Mouse (Mus musculus) layer of hippocampus, postnatal 14 days (tissue): Measurements from ENCODE around the gene Hsd17b7. TPM values are rescaled to one million over a fixed set of nuclear protein-coding genes. Genes with fewer than 3 reads are reported as not detected.

Source experiments
- DNase-seq, 2 experiments: peaks; one replicate each; pipeline ENCODE4 v3.0.0; 2021 to 2022; ENCODE audit warnings: low spot score in 2 of 2, mixed read lengths in 1 of 2
- total RNA-seq, 2 experiments: library from RNA; stranded (reverse); gene quantifications; 2 replicates each; pipeline ENCODE4 v1.2.3; 2021

The Hsd17b7 gene
- total RNA-seq, 2 experiments from 2014 or later = 19.8 to 21.0 TPM

DNA sequence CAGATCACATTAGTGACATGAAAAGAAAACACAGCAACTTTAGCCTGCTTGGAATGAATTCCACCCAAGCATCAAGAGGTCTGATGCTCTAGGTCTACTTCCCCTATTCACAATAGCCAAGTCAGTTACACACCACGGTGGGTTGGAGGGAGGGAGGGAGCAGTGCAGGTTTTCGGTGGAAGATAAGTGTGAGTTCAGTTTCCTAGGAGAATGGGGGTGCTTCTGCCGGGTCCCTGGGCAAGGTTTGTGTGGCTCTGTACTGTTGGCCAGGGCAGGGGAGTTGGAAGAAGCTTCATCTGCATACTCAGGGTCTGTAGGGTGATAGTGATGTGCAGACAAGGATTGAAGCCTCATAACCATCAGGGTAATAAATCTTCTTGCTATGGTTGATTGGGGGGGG lies 23.0 kb downstream of the Hsd17b7 start:
- DNase-seq = no peak

GRCm38 (mm10) chr1:169939345-169939744 lies 29.7 kb downstream of the Hsd17b7 start:
- peak in 1 of 2 experiments; percentile 71 for DNase-seq

DNA sequence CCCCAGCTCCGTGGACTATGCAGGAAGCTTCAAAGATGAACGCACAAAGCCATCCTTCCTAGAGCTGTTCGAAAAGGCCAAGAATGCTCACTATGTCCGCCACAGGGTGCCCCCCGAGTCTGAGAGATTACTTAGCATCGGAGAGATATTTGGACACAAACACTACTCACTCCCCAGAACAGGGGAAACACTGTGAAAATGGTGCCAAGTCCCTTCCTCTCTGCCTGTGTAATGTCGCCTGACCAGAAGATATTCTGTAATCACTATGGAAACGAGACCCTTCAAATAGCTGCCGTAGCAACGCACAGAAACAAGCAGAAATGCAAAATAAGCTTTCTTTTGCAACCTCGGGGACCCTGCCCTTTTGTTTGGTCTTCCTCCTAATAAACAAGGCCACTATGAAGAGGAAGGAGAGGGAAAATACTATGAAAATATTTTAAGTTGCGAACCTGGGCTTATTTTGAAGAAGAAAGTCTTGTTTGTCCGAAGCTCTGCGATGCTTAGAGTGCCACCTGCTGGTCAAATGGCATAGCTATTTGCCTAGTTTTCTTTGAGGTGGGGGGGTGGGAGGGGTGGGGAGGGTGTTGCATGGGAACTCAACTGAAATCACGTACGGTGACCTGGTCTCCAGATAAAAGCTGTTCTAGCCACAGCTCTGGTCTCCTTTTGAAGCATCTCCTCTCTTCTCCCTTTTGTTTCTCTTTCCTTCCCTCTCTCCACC lies 34.9 kb downstream of the Hsd17b7 start:
- peak; percentile 61 to 69 for DNase-seq

DNA sequence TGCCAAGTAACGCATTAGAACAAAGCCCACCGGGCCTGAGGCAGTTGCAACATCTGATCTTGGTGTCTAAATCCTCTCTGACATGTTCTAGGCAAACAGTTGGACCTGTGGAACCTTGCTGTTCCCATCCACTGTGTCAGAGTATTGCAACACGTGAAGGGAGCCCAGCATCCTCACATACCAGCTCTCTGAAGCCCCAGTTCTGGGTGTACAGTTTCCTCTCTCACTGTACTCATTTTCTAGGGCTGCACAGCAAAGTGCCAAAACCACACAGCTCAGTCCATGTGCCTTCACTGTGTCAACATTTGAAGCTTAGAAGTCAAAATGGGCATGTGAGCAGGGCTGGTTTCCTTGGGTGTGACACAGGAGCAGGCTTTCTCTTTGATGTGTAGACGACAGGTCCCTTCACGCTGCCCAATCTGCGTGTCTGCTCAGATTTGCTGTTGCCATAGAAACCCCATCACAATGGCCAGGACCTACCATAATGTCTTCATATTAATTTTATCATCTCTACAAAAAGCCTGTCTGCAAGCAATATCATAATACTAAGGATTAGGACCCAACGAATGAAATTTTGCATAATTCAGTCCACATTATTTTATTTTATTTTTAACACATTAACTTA lies 36.8 kb downstream of the Hsd17b7 start:
- no peak for DNase-seq

GRCm38 (mm10) chr1:169931698-169932097 lies 37.3 kb downstream of the Hsd17b7 start:
- no peak for DNase-seq

DNA sequence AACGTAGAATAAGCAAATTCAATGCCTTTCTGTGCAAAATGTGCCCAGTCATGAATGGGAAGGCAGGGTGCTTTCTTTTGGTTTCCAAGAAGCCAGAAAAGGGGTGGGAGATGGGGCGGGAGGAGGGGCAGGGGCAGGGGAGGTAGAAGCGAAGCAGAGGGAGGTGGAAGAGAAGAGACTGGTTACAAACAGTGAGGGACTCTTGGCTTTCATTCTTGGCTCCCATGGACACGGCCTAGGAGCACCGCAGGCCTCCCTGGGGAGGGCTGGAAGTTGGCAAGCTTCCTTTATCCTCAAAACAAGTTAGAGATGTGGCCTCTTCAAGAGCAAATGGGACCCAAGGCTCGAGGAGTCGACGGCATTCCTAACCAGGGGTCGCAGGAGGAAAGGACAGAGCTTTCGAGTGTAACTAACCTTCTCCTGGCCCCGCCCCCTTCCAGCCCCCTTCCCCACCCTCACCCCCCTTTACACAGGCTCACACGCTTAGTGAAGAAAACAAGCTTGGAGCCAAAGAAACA lies 40.5 kb downstream of the Hsd17b7 start, which contains the start of gene Ccdc190:
TSS of gene Ccdc190 (plus strand) at position 195 of the 518 bp plus-strand sequence.
- peak in 1 of 2 experiments; percentile 72 for DNase-seq

- DNase-seq = no peak
Measured at GRCm38 (mm10) chr1:169927753-169928369, 41.2 kb downstream of the Hsd17b7 start.

DNA sequence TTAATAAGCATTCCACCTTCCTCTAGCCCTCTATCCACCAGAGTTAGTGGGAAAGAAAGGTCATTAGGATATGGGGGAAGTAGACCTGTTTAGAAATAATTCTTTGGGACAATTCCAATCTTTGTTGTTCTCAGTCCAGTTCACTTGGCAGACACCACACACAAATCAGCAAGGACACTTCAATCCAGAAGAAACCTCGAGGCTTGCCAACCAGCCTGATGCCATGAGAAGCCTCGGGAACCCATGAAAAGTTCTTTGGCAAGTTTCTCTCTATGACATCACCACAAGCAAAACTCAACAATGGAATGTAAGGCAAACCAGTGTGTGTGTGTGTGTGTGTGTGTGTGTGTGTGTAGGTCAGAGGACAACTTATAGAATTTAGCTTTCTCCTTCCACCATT lies 44.5 kb downstream of the Hsd17b7 start:
- no peak for DNase-seq

GRCm38 (mm10) chr1:169921710-169922211 lies 47.3 kb downstream of the Hsd17b7 start:
- peak in 1 of 2 experiments; percentile 52 for DNase-seq

- DNase-seq = peak; percentile 78 to 84
Measured at GRCm38 (mm10) chr1:169919211-169919610, 49.8 kb downstream of the Hsd17b7 start.

DNA sequence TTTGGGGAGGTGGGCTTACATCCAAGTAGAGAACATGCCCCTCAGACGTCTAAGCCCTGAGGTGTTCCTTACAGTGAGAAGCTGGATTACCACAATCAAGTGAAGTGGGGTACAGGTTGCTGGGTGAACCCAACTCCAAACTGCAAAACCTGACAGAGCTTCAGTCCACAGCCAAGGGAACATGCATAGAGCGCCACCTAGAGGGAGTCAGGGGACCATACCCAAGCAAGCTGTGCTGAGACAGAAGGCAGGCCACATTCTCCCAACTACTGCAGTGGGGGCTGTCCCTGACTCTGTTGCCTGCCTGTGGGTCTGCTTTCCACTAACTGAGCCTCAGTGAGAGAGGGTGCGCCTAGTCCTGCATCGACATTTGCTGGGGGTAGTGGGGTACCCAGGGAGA lies 51.0 kb downstream of the Hsd17b7 start:
- peak; percentile 63 to 67 for DNase-seq

GRCm38 (mm10) chr1:169917115-169917796 lies 51.8 kb downstream of the Hsd17b7 start:
- DNase-seq = no peak

- DNase-seq = no peak
Measured at GRCm38 (mm10) chr1:169916659-169917058, 52.4 kb downstream of the Hsd17b7 start.

DNA sequence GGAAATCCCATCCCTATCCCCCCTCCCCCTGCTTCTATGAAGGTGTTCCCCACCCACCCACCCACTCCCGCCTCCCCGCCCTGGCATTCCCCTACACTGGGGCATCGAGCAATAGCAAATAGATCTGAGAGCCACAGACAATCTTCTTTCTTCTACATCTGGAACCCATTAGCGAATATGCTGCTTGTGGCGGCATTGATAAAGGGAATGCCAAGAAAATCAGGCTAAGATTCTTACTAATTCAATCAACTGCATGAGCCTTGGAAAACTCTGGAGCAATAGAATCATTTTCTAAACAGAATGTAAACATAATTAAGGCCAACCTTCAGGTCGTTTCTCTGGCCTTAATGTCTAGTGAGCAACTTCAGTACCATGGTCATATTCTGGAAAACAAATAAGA lies 57.5 kb downstream of the Hsd17b7 start:
- DNase-seq = no peak

DNA sequence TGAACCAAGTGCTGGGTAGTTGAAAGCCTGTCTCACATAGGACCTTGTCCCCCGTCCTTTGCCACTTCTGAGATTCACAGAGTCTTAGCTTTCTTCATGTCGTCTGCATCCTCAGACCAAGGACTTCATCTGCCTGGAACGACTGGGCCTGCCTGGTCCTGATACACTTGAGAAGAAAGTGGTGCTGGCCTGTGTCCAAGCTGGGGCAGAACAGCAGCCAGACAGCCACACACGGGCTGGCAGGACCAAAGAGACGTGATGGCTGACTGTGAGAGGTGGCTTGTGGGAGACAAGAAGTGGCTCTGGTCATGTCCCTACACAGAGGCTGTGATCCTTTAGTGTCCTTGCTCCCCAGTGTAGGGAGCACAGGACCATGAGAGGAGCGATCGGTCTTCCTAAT lies 58.3 kb downstream of the Hsd17b7 start:
- DNase-seq = no peak

GRCm38 (mm10) chr1:169909659-169910058 lies 59.4 kb downstream of the Hsd17b7 start:
- no peak for DNase-seq

GRCm38 (mm10) chr1:169909163-169909562 lies 59.9 kb downstream of the Hsd17b7 start:
- no peak for DNase-seq

- no peak for DNase-seq
Measured at GRCm38 (mm10) chr1:169900771-169901336, 68.2 kb downstream of the Hsd17b7 start.
